Mouse (Mus musculus): ENCODE measurements around the gene Alyref.

DNA sequence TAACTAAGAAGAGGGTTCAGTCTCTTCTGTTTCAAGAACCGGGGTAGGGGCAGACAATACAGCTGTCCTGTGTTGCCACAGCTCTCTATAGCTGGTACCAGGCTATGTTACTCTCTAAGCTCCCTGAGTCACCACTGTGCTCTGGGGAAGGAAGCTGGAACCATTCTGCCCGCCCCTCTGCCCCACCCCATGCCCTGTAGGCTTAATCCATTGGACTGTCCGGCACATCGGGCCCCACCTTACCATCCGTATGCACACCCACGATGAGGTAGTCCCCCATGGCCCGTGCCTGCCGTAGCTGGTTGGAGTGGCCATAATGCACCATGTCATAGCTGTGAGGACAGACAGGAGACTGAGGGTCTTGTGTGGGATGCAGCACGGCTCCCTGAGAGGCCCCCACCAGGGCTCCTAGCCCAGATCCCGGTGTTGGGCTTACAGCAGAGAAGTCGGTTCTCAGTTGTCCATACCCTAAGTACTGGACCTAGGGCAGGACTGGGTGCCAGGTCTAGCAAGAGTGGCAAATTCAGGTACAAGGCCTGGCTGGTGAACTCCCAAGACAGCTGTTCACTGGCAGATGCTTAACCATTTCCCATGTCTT is 17.5 kb upstream of the Alyref start:
- TF ChIP-seq CTCF (IDR thresholded peaks at IDR 0.05; ENCODE audit: low read depth, low read length) (no peak), TAL1 (conservative IDR thresholded peaks at IDR 0.05; ENCODE audit: low read depth, low read length) (no peak), GATA1 (IDR thresholded peaks at IDR 0.05; ENCODE audit: borderline replicate concordance, low read length) (no peak)
